Mouse (Mus musculus): ENCODE measurements at regions not wholly inside any gene's neighbourhood (a gene's known extent, or its start where the extent isn't known, plus 50 kb on each side); places are given as distances from the start of the nearest gene placed in this dataset.

DNA sequence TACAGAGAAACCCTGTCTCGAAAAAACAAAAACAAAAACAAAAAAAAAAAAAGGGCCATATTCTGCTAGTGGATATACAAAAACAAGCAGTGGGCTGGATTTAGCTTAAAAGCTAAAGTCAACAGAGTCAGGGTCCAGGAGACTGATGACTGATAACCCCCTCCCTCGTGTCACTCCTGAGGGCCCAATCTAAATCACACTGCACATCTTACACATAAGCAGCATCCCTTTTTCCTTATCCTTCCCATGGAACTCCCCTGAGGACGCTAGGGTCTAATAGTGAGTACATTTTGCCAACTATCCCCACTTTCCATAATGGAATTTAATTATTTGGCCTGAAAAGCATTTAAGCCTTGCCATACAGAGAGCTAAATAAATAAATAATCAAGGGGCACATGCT is 150.3 kb upstream of the Clint1 start:
- H3K36me3 ChIP-seq (ENCODE audit: control insufficient read depth, insufficient read depth): no peaks in the 10 kb centered on the region
- no peaks in the 10 kb centered on the region for H3K27me3 ChIP-seq (ENCODE audit: control insufficient read depth, insufficient read depth, insufficient read length)
- TF ChIP-seq E2F4 (IDR thresholded peaks at IDR 0.05; ENCODE audit: insufficient read depth) (no peak), SRF (IDR thresholded peaks at IDR 0.05; ENCODE audit: control insufficient read depth, insufficient read length, low read depth) (no peak), TCF12 (IDR thresholded peaks at IDR 0.05; ENCODE audit: insufficient read depth, poor library complexity, severe bottlenecking) (no peak)
- no peak overlapping the region for H3ac ChIP-seq (ENCODE audit: control insufficient read depth, insufficient read length)
- H3K79me2 ChIP-seq (ENCODE audit: control insufficient read depth, insufficient read depth): no peaks in the 10 kb centered on the region
- H3K4me3 ChIP-seq: no peak overlapping the region
- H3K4me2 ChIP-seq (ENCODE audit: low read depth): no peak overlapping the region

- Histone ChIP-seq H3K4me2 (ENCODE audit: low read depth) (no peak overlapping the region), H3K79me2 (ENCODE audit: control insufficient read depth, insufficient read depth) (no peaks in the 10 kb centered on the region), H3K27me3 (ENCODE audit: control insufficient read depth, insufficient read depth, insufficient read length) (no peaks in the 10 kb centered on the region), H3K4me3 (no peak overlapping the region), H3ac (ENCODE audit: control insufficient read depth, insufficient read length) (no peak overlapping the region), H3K36me3 (ENCODE audit: control insufficient read depth, insufficient read depth) (no peaks in the 10 kb centered on the region)
- TF ChIP-seq TCF3 (IDR thresholded peaks at IDR 0.05; ENCODE audit: insufficient read length, low read depth): no peak
- TF ChIP-seq REST (IDR thresholded peaks at IDR 0.05; ENCODE audit: insufficient read depth, insufficient read length): no peak
- TF ChIP-seq USF1 (IDR thresholded peaks at IDR 0.05; ENCODE audit: low read depth): no peak
- TF ChIP-seq MYOG (IDR thresholded peaks at IDR 0.05; ENCODE audit: control insufficient read depth in 1 of 3, insufficient read depth in 1 of 3, insufficient read length in 2 of 3, low read depth in 2 of 3): no peak
- TF ChIP-seq E2F4 (IDR thresholded peaks at IDR 0.05; ENCODE audit: insufficient read depth): no peak
- no peak for TF ChIP-seq SRF (IDR thresholded peaks at IDR 0.05; ENCODE audit: control insufficient read depth, insufficient read length, low read depth)
- no peak for TF ChIP-seq POLR2A (IDR thresholded peaks at IDR 0.05; ENCODE audit: insufficient read length, low read depth)
- no peak for TF ChIP-seq POLR2AphosphoS2 (IDR thresholded peaks at IDR 0.05; ENCODE audit: insufficient read length, low read depth)
- TF ChIP-seq MAX (IDR thresholded peaks at IDR 0.05; ENCODE audit: low read depth): no peak
- no peak for TF ChIP-seq TCF12 (IDR thresholded peaks at IDR 0.05; ENCODE audit: insufficient read depth, poor library complexity, severe bottlenecking)
- no peak for TF ChIP-seq MYOD1 (IDR thresholded peaks at IDR 0.05; ENCODE audit: control insufficient read depth in 1 of 3, insufficient read length in 2 of 3, low read depth in 2 of 3)
Measured at GRCm38 (mm10) chr11:45702916-45703315, 148.9 kb upstream of the Clint1 start.

GRCm38 (mm10) chr11:45704411-45704810 is 147.4 kb upstream of the Clint1 start:
- TF ChIP-seq SRF (IDR thresholded peaks at IDR 0.05; ENCODE audit: control insufficient read depth, insufficient read length, low read depth): no peak
- TF ChIP-seq TCF12 (IDR thresholded peaks at IDR 0.05; ENCODE audit: insufficient read depth, poor library complexity, severe bottlenecking): no peak
- TF ChIP-seq MAX (IDR thresholded peaks at IDR 0.05; ENCODE audit: low read depth): no peak
- TF ChIP-seq CEBPB (IDR thresholded peaks at IDR 0.05; ENCODE audit: insufficient read depth, poor library complexity, severe bottlenecking): no peak
- Histone ChIP-seq H3K4me2 (ENCODE audit: low read depth) (no peak overlapping the region), H3K79me2 (ENCODE audit: control insufficient read depth, insufficient read depth) (no peaks in the 10 kb centered on the region), H3K4me3 (no peak overlapping the region), H3K27me3 (ENCODE audit: control insufficient read depth, insufficient read depth, insufficient read length) (no peaks in the 10 kb centered on the region), H3K36me3 (ENCODE audit: control insufficient read depth, insufficient read depth) (no peaks in the 10 kb centered on the region), H3ac (ENCODE audit: control insufficient read depth, insufficient read length) (no peak overlapping the region)

DNA sequence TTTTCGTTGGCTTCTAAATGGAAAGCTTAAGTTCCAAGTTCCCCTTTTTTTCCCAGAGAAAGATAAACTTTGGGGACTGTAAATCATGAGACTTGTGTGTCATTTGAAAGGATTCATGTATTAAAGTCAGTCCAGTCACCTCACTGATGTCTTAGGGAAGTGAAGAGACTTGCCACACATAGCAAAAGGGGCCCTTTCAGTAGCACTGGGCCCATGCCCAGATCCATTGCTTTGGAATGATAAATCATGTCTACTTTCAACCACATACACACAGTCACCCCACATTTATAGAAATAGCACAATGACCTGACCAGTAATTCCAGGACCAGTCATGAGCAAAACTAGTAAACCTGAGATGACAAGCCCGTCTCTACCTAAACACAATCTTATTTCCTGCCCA is 133.2 kb upstream of the Clint1 start:
- Histone ChIP-seq H3K36me3 (ENCODE audit: control insufficient read depth, insufficient read depth) (no peaks in the 10 kb centered on the region), H3ac (ENCODE audit: control insufficient read depth, insufficient read length) (no peak overlapping the region), H3K27me3 (ENCODE audit: control insufficient read depth, insufficient read depth, insufficient read length) (no peaks in the 10 kb centered on the region), H3K4me3 (no peak overlapping the region), H3K79me2 (ENCODE audit: control insufficient read depth, insufficient read depth) (no peaks in the 10 kb centered on the region), H3K4me2 (ENCODE audit: low read depth) (no peak overlapping the region)
- TF ChIP-seq TCF12 (IDR thresholded peaks at IDR 0.05; ENCODE audit: insufficient read depth, poor library complexity, severe bottlenecking) (no peak), MYOG (IDR thresholded peaks at IDR 0.05; ENCODE audit: control insufficient read depth in 1 of 3, insufficient read depth in 1 of 3, insufficient read length in 2 of 3, low read depth in 2 of 3) (no peak), REST (IDR thresholded peaks at IDR 0.05; ENCODE audit: insufficient read depth, insufficient read length) (no peak), CEBPB (IDR thresholded peaks at IDR 0.05; ENCODE audit: insufficient read depth, poor library complexity, severe bottlenecking) (no peak), TCF3 (IDR thresholded peaks at IDR 0.05; ENCODE audit: insufficient read length, low read depth) (no peak), E2F4 (IDR thresholded peaks at IDR 0.05; ENCODE audit: insufficient read depth) (no peak), MAX (IDR thresholded peaks at IDR 0.05; ENCODE audit: low read depth) (no peak), USF1 (IDR thresholded peaks at IDR 0.05; ENCODE audit: low read depth) (no peak), POLR2AphosphoS2 (IDR thresholded peaks at IDR 0.05; ENCODE audit: insufficient read length, low read depth) (no peak), POLR2A (IDR thresholded peaks at IDR 0.05; ENCODE audit: insufficient read length, low read depth) (no peak), MYOD1 (IDR thresholded peaks at IDR 0.05; ENCODE audit: control insufficient read depth in 1 of 3, insufficient read length in 2 of 3, low read depth in 2 of 3) (no peak), SRF (IDR thresholded peaks at IDR 0.05; ENCODE audit: control insufficient read depth, insufficient read length, low read depth) (no peak)

DNA sequence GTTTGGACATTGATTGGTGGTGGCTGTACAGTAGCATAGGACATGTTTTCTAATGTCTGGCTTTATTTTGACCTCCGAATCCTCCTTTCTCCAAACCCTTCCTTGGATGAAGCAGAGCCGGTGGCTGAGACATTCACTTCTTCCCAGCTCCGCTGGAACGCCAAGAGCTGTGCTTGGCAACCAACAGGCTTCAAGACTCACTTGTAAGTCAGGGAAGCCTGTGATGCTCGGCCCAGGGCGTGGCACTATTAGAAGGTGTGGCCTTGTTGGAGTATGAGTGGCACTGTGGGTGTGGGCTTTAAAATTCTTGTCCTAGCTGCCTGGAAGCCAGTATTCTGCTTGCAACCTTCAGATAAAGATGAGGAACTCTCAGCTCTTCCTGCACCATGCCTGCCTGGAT is 132.0 kb upstream of the Clint1 start:
- H3K79me2 ChIP-seq (ENCODE audit: control insufficient read depth, insufficient read depth): no peaks in the 10 kb centered on the region
- TF ChIP-seq POLR2AphosphoS2 (IDR thresholded peaks at IDR 0.05; ENCODE audit: insufficient read length, low read depth) (no peak), TCF3 (IDR thresholded peaks at IDR 0.05; ENCODE audit: insufficient read length, low read depth) (no peak), MYOD1 (IDR thresholded peaks at IDR 0.05; ENCODE audit: control insufficient read depth in 1 of 3, insufficient read length in 2 of 3, low read depth in 2 of 3) (no peak), SRF (IDR thresholded peaks at IDR 0.05; ENCODE audit: control insufficient read depth, insufficient read length, low read depth) (no peak), E2F4 (IDR thresholded peaks at IDR 0.05; ENCODE audit: insufficient read depth) (no peak), REST (IDR thresholded peaks at IDR 0.05; ENCODE audit: insufficient read depth, insufficient read length) (no peak), CEBPB (IDR thresholded peaks at IDR 0.05; ENCODE audit: insufficient read depth, poor library complexity, severe bottlenecking) (no peak), USF1 (IDR thresholded peaks at IDR 0.05; ENCODE audit: low read depth) (no peak), POLR2A (IDR thresholded peaks at IDR 0.05; ENCODE audit: insufficient read length, low read depth) (no peak), MYOG (IDR thresholded peaks at IDR 0.05; ENCODE audit: control insufficient read depth in 1 of 3, insufficient read depth in 1 of 3, insufficient read length in 2 of 3, low read depth in 2 of 3) (no peak), TCF12 (IDR thresholded peaks at IDR 0.05; ENCODE audit: insufficient read depth, poor library complexity, severe bottlenecking) (no peak), MAX (IDR thresholded peaks at IDR 0.05; ENCODE audit: low read depth) (no peak)
- H3K4me3 ChIP-seq: no peak overlapping the region
- no peak overlapping the region for H3ac ChIP-seq (ENCODE audit: control insufficient read depth, insufficient read length)
- H3K4me2 ChIP-seq (ENCODE audit: low read depth): no peak overlapping the region
- no peaks in the 10 kb centered on the region for H3K27me3 ChIP-seq (ENCODE audit: control insufficient read depth, insufficient read depth, insufficient read length)
- H3K36me3 ChIP-seq (ENCODE audit: control insufficient read depth, insufficient read depth): no peaks in the 10 kb centered on the region
